In genomic region chr11:32642249-32642876, GRCm38 (mm10) we compare ENCODE assay signal across 8 mouse cellular contexts. TPM values are rescaled to one million over a fixed set of nuclear protein-coding genes. Genes with fewer than 3 reads are reported as not detected.
DNase-seq lines count a peak whose midpoint lies in the region; ATAC-seq and TF ChIP-seq lines count a peak whose summit lies in the region.

TSS of gene Fbxw11 (plus strand) at chr11:32642724.

- no peak for TF ChIP-seq CTCF in CH12.LX (conservative IDR thresholded peaks at IDR 0.05 in 1 of 2, IDR thresholded peaks at IDR 0.05 in 1 of 2; ENCODE audit: low read depth in 2 of 2, low read length in 2 of 2)

- H3K4me1 ChIP-seq in CH12.LX (ENCODE audit: control insufficient read depth in 1 of 2, insufficient read depth in 2 of 2) = peaks cover 16 to 61% of the 10 kb centered on the region in 2 experiments
- H3K4me1 ChIP-seq in forebrain, embryonic 11.5 days (replicated peaks; ENCODE audit: control insufficient read depth, insufficient read depth, low read length) = no peaks in the 10 kb centered on the region
- peaks cover 26% of the 10 kb centered on the region for H3K4me1 ChIP-seq in heart, embryonic 16.5 days (ENCODE audit: control insufficient read depth, insufficient read depth, low read length)
- H3K4me1 ChIP-seq in liver, embryonic 15.5 days (replicated peaks) = peaks cover 55% of the 10 kb centered on the region
- H3K4me1 ChIP-seq in neural tube, embryonic 12.5 days = peaks cover 18% of the 10 kb centered on the region

- H3K9ac ChIP-seq in CH12.LX (ENCODE audit: insufficient read depth, low read depth) = peak within 1 kb of the TSS; percentile 76
- H3K9ac ChIP-seq in forebrain, embryonic 11.5 days (ENCODE audit: low read length) = peak within 1 kb of the TSS; percentile 96
- peak within 1 kb of the TSS; percentile 98 for H3K9ac ChIP-seq in heart, embryonic 16.5 days (ENCODE audit: low read length)
- peak within 1 kb of the TSS; percentile 98 for H3K9ac ChIP-seq in liver, embryonic 15.5 days
- H3K9ac ChIP-seq in neural tube, embryonic 12.5 days = peak within 1 kb of the TSS; percentile 96

- H3K27me3 ChIP-seq in CH12.LX (replicated peaks) = no peaks in the 10 kb centered on the region
- no peaks in the 10 kb centered on the region for H3K27me3 ChIP-seq in forebrain, embryonic 11.5 days (ENCODE audit: control insufficient read depth, insufficient read depth, low read length)
- no peaks in the 10 kb centered on the region for H3K27me3 ChIP-seq in heart, embryonic 16.5 days (ENCODE audit: control insufficient read depth, insufficient read depth, low read length)
- no peaks in the 10 kb centered on the region for H3K27me3 ChIP-seq in liver, embryonic 15.5 days
- H3K27me3 ChIP-seq in neural tube, embryonic 12.5 days (replicated peaks) = no peaks in the 10 kb centered on the region

- TF ChIP-seq RAD21 in CH12.LX (IDR thresholded peaks at IDR 0.05; ENCODE audit: low read depth, low read length) = no peak; the same call in 1 of the 2 replicates

- no peak for TF ChIP-seq EP300 in CH12.LX (IDR thresholded peaks at IDR 0.05; ENCODE audit: low read length)

- H3K36me3 ChIP-seq in CH12.LX (replicated peaks in 1 of 2; ENCODE audit: control insufficient read depth in 1 of 2, insufficient read depth in 1 of 2, low read length in 1 of 2) = peaks cover 0 to 20% of the 10 kb centered on the region in 2 experiments
- no peaks in the 10 kb centered on the region for H3K36me3 ChIP-seq in forebrain, embryonic 11.5 days (ENCODE audit: control insufficient read depth, insufficient read depth, low read length)
- no peaks in the 10 kb centered on the region for H3K36me3 ChIP-seq in heart, embryonic 16.5 days (ENCODE audit: control insufficient read depth, insufficient read depth)
- no peaks in the 10 kb centered on the region for H3K36me3 ChIP-seq in liver, embryonic 15.5 days (replicated peaks)
- H3K36me3 ChIP-seq in neural tube, embryonic 12.5 days = no peaks in the 10 kb centered on the region

- dilution Hi-C loops in CH12.LX (cut with MboI; ENCODE audit: extremely low pct_ligation_motif_present, extremely low pct_unique_long_range_greater_than_20kb, low sequenced_read_pairs) = no loop called here

- DNase-seq in CH12.LX (ENCODE audit: extremely low read depth) = peak; percentile 100
- DNase-seq in c-Kit-positive CD71-positive TER-119-negative erythroid progenitor cells, embryonic 14.5 days (ENCODE audit: low read depth) = peak; percentile 94
- DNase-seq in forebrain, embryonic 11.5 days (ENCODE audit: low spot score) = peak; percentile 98
- DNase-seq in kidney, postnatal 36 days = peak; percentile 96 to 97
- peak; percentile 98 for DNase-seq in telencephalon, adult 2 months (ENCODE audit: low read depth, low spot score)

- H3K9me3 ChIP-seq in CH12.LX (replicated peaks; ENCODE audit: low read length) = no peaks in the 10 kb centered on the region
- no peaks in the 10 kb centered on the region for H3K9me3 ChIP-seq in forebrain, embryonic 11.5 days (ENCODE audit: control insufficient read depth, low read length)
- no peaks in the 10 kb centered on the region for H3K9me3 ChIP-seq in heart, embryonic 16.5 days (replicated peaks; ENCODE audit: control insufficient read depth, low read length)
- H3K9me3 ChIP-seq in liver, embryonic 15.5 days (replicated peaks) = no peaks in the 10 kb centered on the region
- H3K9me3 ChIP-seq in neural tube, embryonic 12.5 days = no peaks in the 10 kb centered on the region

- H3K4me2 ChIP-seq in CH12.LX (ENCODE audit: insufficient read depth, low read depth, poor library complexity, severe bottlenecking) = peak within 1 kb of the TSS; percentile 97
- peak within 1 kb of the TSS; percentile 47 for H3K4me2 ChIP-seq in forebrain, embryonic 11.5 days (ENCODE audit: low read depth, low read length, severe bottlenecking)
- H3K4me2 ChIP-seq in heart, embryonic 16.5 days (ENCODE audit: low read depth, low read length) = peak within 1 kb of the TSS; percentile 82
- H3K4me2 ChIP-seq in liver, embryonic 15.5 days = peak within 1 kb of the TSS; percentile 87
- peak within 1 kb of the TSS; percentile 83 for H3K4me2 ChIP-seq in neural tube, embryonic 12.5 days (replicated peaks)

- H3K27ac ChIP-seq in CH12.LX (ENCODE audit: insufficient read depth, low read depth) = peak within 1 kb of the TSS; percentile 89
- peak within 1 kb of the TSS; percentile 94 for H3K27ac ChIP-seq in forebrain, embryonic 11.5 days (ENCODE audit: low read depth, low read length)
- H3K27ac ChIP-seq in heart, embryonic 16.5 days (ENCODE audit: low read length) = peak within 1 kb of the TSS; percentile 97
- peak within 1 kb of the TSS; percentile 96 for H3K27ac ChIP-seq in liver, embryonic 15.5 days (replicated peaks)
- H3K27ac ChIP-seq in neural tube, embryonic 12.5 days = peak within 1 kb of the TSS; percentile 90

- in situ Hi-C loops in CH12.LX (cut with MboI; ENCODE audit: low pct_ligation_motif_present, low pct_unique_long_range_greater_than_20kb, low sequenced_read_pairs) = no loop called here

- peak within 1 kb of the TSS; percentile 60 to 92 (median 76) for H3K4me3 ChIP-seq in CH12.LX (replicated peaks in 1 of 3; ENCODE audit: low read depth in 2 of 3, low read length in 2 of 3, poor library complexity in 1 of 3)
- peak within 1 kb of the TSS; percentile 99 for H3K4me3 ChIP-seq in forebrain, embryonic 11.5 days (ENCODE audit: low read depth, low read length)
- peak within 1 kb of the TSS; percentile 97 for H3K4me3 ChIP-seq in heart, embryonic 16.5 days (ENCODE audit: low read length)
- H3K4me3 ChIP-seq in liver, embryonic 15.5 days (replicated peaks) = peak within 1 kb of the TSS; percentile 98
- H3K4me3 ChIP-seq in neural tube, embryonic 12.5 days = peak within 1 kb of the TSS; percentile 96

- H3K79me2 ChIP-seq in CH12.LX (replicated peaks; ENCODE audit: control insufficient read depth, extremely low read depth, insufficient read depth, poor library complexity, severe bottlenecking) = peaks cover 41% of the 10 kb centered on the region

- TF ChIP-seq POLR2A in CH12.LX (IDR thresholded peaks at IDR 0.05; ENCODE audit: low read depth, low read length) = peak; percentile 97

- peak; percentile 93 for ATAC-seq in forebrain, embryonic 11.5 days (replicated peaks; ENCODE audit: low FRiP score)
- peak; percentile 92 for ATAC-seq in heart, embryonic 16.5 days (replicated peaks; ENCODE audit: extremely low read depth, insufficient read depth, low FRiP score)
- peak; percentile 94 for ATAC-seq in liver, embryonic 15.5 days (ENCODE audit: insufficient read depth)
- ATAC-seq in neural tube, embryonic 12.5 days (ENCODE audit: low FRiP score, low read depth) = peak; percentile 95

- under 1% methylated on average over 57 of the region's 64 CpGs for WGBS in forebrain, embryonic 11.5 days
- under 1% methylated on average over 54 of the region's 64 CpGs for WGBS in heart, embryonic 16.5 days
- WGBS in liver, embryonic 15.5 days (ENCODE audit: insufficient replicate concordance) = under 1% methylated on average over 63 of the region's 64 CpGs
- under 1% methylated on average over 64 of the region's 64 CpGs for WGBS in neural tube, embryonic 12.5 days

TF ChIP-seq in CH12.LX, 34 proteins besides CTCF, POLR2A, EP300 and RAD21 (continues in another document):
- TF ChIP-seq USF2 (conservative IDR thresholded peaks at IDR 0.05; ENCODE audit: low read depth, low read length) (no peak), MEF2A (IDR thresholded peaks at IDR 0.05; ENCODE audit: borderline replicate concordance, low read depth, low read length) (peak; percentile 66), E2F4 (IDR thresholded peaks at IDR 0.05; ENCODE audit: insufficient replicate concordance, low read depth, low read length) (no peak), KAT2A (IDR thresholded peaks at IDR 0.05; ENCODE audit: insufficient replicate concordance, low read length) (peak; percentile 98), NELFE (IDR thresholded peaks at IDR 0.05; ENCODE audit: low read depth, low read length) (peak; percentile 99), USF1 (IDR thresholded peaks at IDR 0.05; ENCODE audit: low read depth, low read length) (no peak), HCFC1 (IDR thresholded peaks at IDR 0.05; ENCODE audit: low read depth, low read length) (peak; percentile 95), MXI1 (IDR thresholded peaks at IDR 0.05; ENCODE audit: low read depth, low read length) (peak; percentile 67), JUND (conservative IDR thresholded peaks at IDR 0.05; ENCODE audit: low read depth, low read length) (no peak), SIN3A (IDR thresholded peaks at IDR 0.05; ENCODE audit: low read length) (peak; percentile 82), CHD1 (IDR thresholded peaks at IDR 0.05; ENCODE audit: low read depth, low read length) (no peak), NRF1 (IDR thresholded peaks at IDR 0.05; ENCODE audit: low read depth, low read length) (peak; percentile 98), RCOR1 (conservative IDR thresholded peaks at IDR 0.05; ENCODE audit: low read depth, low read length) (0 out of 2 replicates have a peak, but pooled peaks have one; percentile 23), IRF4 (IDR thresholded peaks at IDR 0.05; ENCODE audit: low read depth, low read length) (no peak), ELF1 (IDR thresholded peaks at IDR 0.05; ENCODE audit: low read depth, low read length) (peak; percentile 95), POLR2AphosphoS2 (IDR thresholded peaks at IDR 0.05; ENCODE audit: low read depth, low read length) (peak; percentile 91), ETS1 (conservative IDR thresholded peaks at IDR 0.05; ENCODE audit: low read depth, low read length) (no peak), TBP (conservative IDR thresholded peaks at IDR 0.05; ENCODE audit: low read depth, low read length) (peak; percentile 77; the same call in 1 of the 2 replicates), PAX5 (IDR thresholded peaks at IDR 0.05; ENCODE audit: low read length) (no peak), SMC3 (IDR thresholded peaks at IDR 0.05; ENCODE audit: low read depth, low read length) (no peak), CHD2 (IDR thresholded peaks at IDR 0.05; ENCODE audit: low read length) (peak; percentile 96), JUN (IDR thresholded peaks at IDR 0.05; ENCODE audit: insufficient read depth, low read depth, low read length) (no peak), MAX (IDR thresholded peaks at IDR 0.05; ENCODE audit: low read length) (peak; percentile 77), GABPA (IDR thresholded peaks at IDR 0.05; ENCODE audit: insufficient replicate concordance, low read depth, low read length) (peak; percentile 77; the same call in 1 of the 2 replicates)

RNA-seq across cellular contexts. Expression of gene Fbxw11, which starts in this region (rescaled TPM):
- total RNA-seq in CH12.LX (2012; rRNA removed) (55.9 and 58.5 TPM in 2 replicates), CH12.LX (2014; rRNA removed) (82.8 and 85.0 TPM in 2 replicates)
- 45.0 and 54.5 TPM in 2 replicates for polyA plus RNA-seq in CH12.LX (2012; ENCODE audit: insufficient read length, low read depth)
- 95.8 and 104 TPM in 2 replicates for polyA plus RNA-seq in forebrain, embryonic 11.5 days (2014; fragmentation: Nextera tagmentation; extraction: Ambion mirVana)
- polyA plus RNA-seq in heart, embryonic 16.5 days (2015; fragmentation: Nextera tagmentation; extraction: Ambion mirVana) = 63.5 and 70.5 TPM in 2 replicates
- polyA plus RNA-seq in liver, embryonic 15.5 days (2015; fragmentation: Nextera tagmentation; extraction: Ambion mirVana) = 19.1 and 19.5 TPM in 2 replicates
- 116 and 121 TPM in 2 replicates for polyA plus RNA-seq in neural tube, embryonic 12.5 days (2016; fragmentation: Nextera tagmentation; extraction: Ambion mirVana)

Comparison
In these comparisons a context has a peak if more than half of its experiments do, and no peak if none do; other contexts are left out.
1. Peak in every context shown above with its lines: DNase-seq, ATAC-seq, H3K4me3 ChIP-seq and H3K27ac ChIP-seq.
2. H3K4me2 ChIP-seq: peak in every context shown above with its lines; median percentile 97 in CH12.LX; 87 in liver, embryonic 15.5 days; 83 in neural tube, embryonic 12.5 days; 82 in heart, embryonic 16.5 days; 47 in forebrain, embryonic 11.5 days.